Mouse (Mus musculus) intestine, embryonic 16.5 days (tissue): ENCODE data around the gene Mlc1. TPM values are rescaled to one million over a fixed set of nuclear protein-coding genes. Genes with fewer than 3 reads are reported as not detected.

Experiments used
- ATAC-seq: fragments of 200-750 bp; cut with Nextera tagmentation; 2 replicates; pipeline ENCODE4 v1.8.0; 2017; ENCODE audit warnings: moderate TSS enrichment, moderate library complexity
- H3K27ac ChIP-seq: fragments of 300-500 bp; sonication (generic); 2 replicates; pipeline ENCODE4 v1.5.1; 2014; ENCODE audit warnings: mild to moderate bottlenecking, low read length
- H3K27me3 ChIP-seq: fragments of 300-500 bp; sonication (generic); replicated peaks from 2 replicates; pipeline ENCODE4 v1.6.1; 2014; ENCODE audit warnings: low read length, control low read depth, mixed read lengths; ENCODE audit not compliant: control insufficient read depth, insufficient read depth
- H3K36me3 ChIP-seq: fragments of 300-500 bp; sonication (generic); 2 replicates; pipeline ENCODE4 v1.6.1; 2014; ENCODE audit warnings: low read length, control low read depth; ENCODE audit not compliant: control insufficient read depth, insufficient read depth
- H3K4me1 ChIP-seq: fragments of 300-500 bp; sonication (generic); 2 replicates; pipeline ENCODE4 v1.6.1; 2014; ENCODE audit warnings: low read length, control low read depth, mixed read lengths; ENCODE audit not compliant: control insufficient read depth, insufficient read depth
- H3K4me2 ChIP-seq: fragments of 300-500 bp; sonication (generic); 2 replicates; pipeline ENCODE4 v1.6.1; 2014; ENCODE audit warnings: low read depth, low read length, control low read depth
- H3K4me3 ChIP-seq: fragments of 300-500 bp; sonication (generic); 2 replicates; pipeline ENCODE4 v1.5.1; 2014; ENCODE audit warnings: mild to moderate bottlenecking, low read length
- H3K9ac ChIP-seq: fragments of 300-500 bp; sonication (generic); 2 replicates; pipeline ENCODE4 v1.6.1; 2014; ENCODE audit warnings: low read depth, low read length
- H3K9me3 ChIP-seq: fragments of 300-500 bp; sonication (generic); 2 replicates; pipeline ENCODE4 v1.6.1; 2016; ENCODE audit warnings: low read length, control low read depth; ENCODE audit not compliant: control insufficient read depth
- WGBS: fragments of 180-500 bp; shearing (Covaris S2); extraction: QIAGEN DNeasy Blood & Tissue Kit; methylation state at CpG from one replicate; pipeline ENCODE4 v1.1.7; 2014; 5-methylcytosine and 5-hydroxymethylcytosine counted together
- polyA plus RNA-seq: library from polyadenylated mRNA; unstranded; fragments of >200 nt; fragmentation: Nextera tagmentation; extraction: Ambion mirVana; gene quantifications from 2 replicates; pipeline ENCODE4 v1.2.1, GENCODE M21; 2015

Gene Mlc1
- polyA plus RNA-seq, 1 experiment from 2014 or later, result not detected

DNA sequence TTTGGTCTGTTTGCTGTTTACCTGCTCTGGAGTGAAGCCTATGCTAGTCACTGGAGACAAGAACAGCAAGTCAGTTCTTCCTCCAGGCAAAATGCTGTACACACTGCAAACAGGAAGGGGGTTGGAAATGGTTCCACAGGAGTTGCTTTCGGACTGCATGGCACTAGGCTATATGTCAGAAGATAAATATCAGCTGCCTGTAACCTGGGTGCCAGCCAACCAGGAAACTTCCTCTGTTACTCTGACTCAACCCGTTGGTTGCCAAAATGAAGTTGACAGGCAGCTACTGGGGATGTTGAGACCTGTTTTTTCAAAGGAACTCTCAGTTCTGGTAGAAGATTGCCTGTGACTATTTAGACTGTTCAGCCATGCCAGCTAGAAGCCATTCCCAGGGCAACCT is 10.4 kb upstream of the Mlc1 start:
- 48% methylated on average over 2 of the region's 2 CpGs for WGBS
- ATAC-seq, result no peak

GRCm38 (mm10) chr15:88982534-88983079 is 3.8 kb upstream of the Mlc1 start, which contains the start of gene Mov10l1:
TSS of gene Mov10l1 (plus strand) at chr15:88982909.
- no peaks in the 10 kb centered on the region for H3K4me1 ChIP-seq
- H3K9me3 ChIP-seq, result no peaks in the 10 kb centered on the region
- no peak within 1 kb of the TSS for H3K9ac ChIP-seq
- H3K36me3 ChIP-seq, result no peaks in the 10 kb centered on the region
- H3K4me3 ChIP-seq, result no peak within 1 kb of the TSS
- 94% methylated on average over 31 of the region's 31 CpGs for WGBS
- no peaks in the 10 kb centered on the region for H3K27me3 ChIP-seq
- ATAC-seq, result no peak
- no peak within 1 kb of the TSS for H3K27ac ChIP-seq
- no peak within 1 kb of the TSS for H3K4me2 ChIP-seq

More for the DNA sequence above, 10.4 kb upstream of the Mlc1 start:
- H3K4me2 ChIP-seq, result no peak overlapping the region
- H3K4me3 ChIP-seq, result no peak overlapping the region
- no peaks in the 10 kb centered on the region for H3K27me3 ChIP-seq
- H3K4me1 ChIP-seq, result no peaks in the 10 kb centered on the region
- no peak overlapping the region for H3K27ac ChIP-seq
- H3K36me3 ChIP-seq, result no peaks in the 10 kb centered on the region
- no peak overlapping the region for H3K9ac ChIP-seq
- no peaks in the 10 kb centered on the region for H3K9me3 ChIP-seq

- Histone ChIP-seq H3K9me3 (no peaks in the 10 kb centered on the region), H3K27me3 (no peaks in the 10 kb centered on the region), H3K36me3 (no peaks in the 10 kb centered on the region), H3K4me2 (no peak overlapping the region), H3K4me3 (no peak overlapping the region), H3K4me1 (no peaks in the 10 kb centered on the region), H3K27ac (no peak overlapping the region), H3K9ac (no peak overlapping the region)
- WGBS, result 66% methylated on average over 3 of the region's 3 CpGs
- no peak for ATAC-seq
These were observed 285 bp upstream of the Mlc1 start for GRCm38 (mm10) chr15:88979138-88979446.

- no peaks in the 10 kb centered on the region for H3K9me3 ChIP-seq
- H3K4me3 ChIP-seq, result no peak overlapping the region
- H3K4me2 ChIP-seq, result no peak overlapping the region
- H3K36me3 ChIP-seq, result no peaks in the 10 kb centered on the region
- no peak overlapping the region for H3K27ac ChIP-seq
- no peaks in the 10 kb centered on the region for H3K27me3 ChIP-seq
- no peak overlapping the region for H3K9ac ChIP-seq
- WGBS, result 84% methylated on average over 4 of the region's 4 CpGs
- H3K4me1 ChIP-seq, result no peaks in the 10 kb centered on the region
- no peak for ATAC-seq
These were observed 6.5 kb downstream of the Mlc1 start for GRCm38 (mm10) chr15:88972300-88972699.

DNA sequence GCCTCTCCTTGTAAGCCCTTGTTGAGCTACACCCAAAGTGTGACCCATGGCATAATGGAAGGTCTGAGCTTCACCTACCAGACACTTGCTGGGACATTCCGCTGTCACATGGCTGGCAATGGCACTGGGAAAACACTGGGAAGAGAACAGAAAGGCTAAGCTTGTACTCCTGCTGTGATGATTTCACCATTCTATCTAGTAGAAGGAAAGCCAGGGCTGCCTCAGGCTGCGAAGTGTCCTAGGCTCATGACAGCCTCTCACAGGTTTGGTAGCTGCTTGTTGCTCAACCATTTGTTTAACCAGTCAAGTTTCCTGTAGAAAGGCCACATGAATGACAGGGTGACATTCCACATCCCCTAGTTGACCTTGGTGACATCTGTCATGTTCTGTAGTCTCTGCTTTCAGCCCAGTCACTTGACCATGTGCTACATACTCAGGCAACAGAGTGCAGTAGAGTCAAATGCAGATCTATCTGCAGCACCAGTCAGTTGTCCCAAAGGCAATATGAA is 14.7 kb downstream of the Mlc1 start:
- no peaks in the 10 kb centered on the region for H3K27me3 ChIP-seq
- H3K36me3 ChIP-seq, result no peaks in the 10 kb centered on the region
- no peak for ATAC-seq
- H3K4me2 ChIP-seq, result no peak overlapping the region
- 89% methylated on average over 2 of the region's 2 CpGs for WGBS
- no peak overlapping the region for H3K27ac ChIP-seq
- no peak overlapping the region for H3K4me3 ChIP-seq
- no peaks in the 10 kb centered on the region for H3K9me3 ChIP-seq
- H3K9ac ChIP-seq, result no peak overlapping the region
- H3K4me1 ChIP-seq, result no peaks in the 10 kb centered on the region

- ATAC-seq, result no peak
- no peaks in the 10 kb centered on the region for H3K9me3 ChIP-seq
- WGBS, result 84% methylated on average over 4 of the region's 4 CpGs
These were observed 21.3 kb downstream of the Mlc1 start for GRCm38 (mm10) chr15:88957522-88957921.

GRCm38 (mm10) chr15:88955342-88955741 is 23.5 kb downstream of the Mlc1 start:
- Histone ChIP-seq H3K9ac (no peak overlapping the region), H3K9me3 (no peaks in the 10 kb centered on the region), H3K4me2 (no peak overlapping the region), H3K4me1 (0 out of 2 replicates have a peak, but pooled peaks cover 5% of the 10 kb centered on the region), H3K27ac (no peak overlapping the region), H3K4me3 (no peak overlapping the region), H3K36me3 (no peaks in the 10 kb centered on the region), H3K27me3 (peaks cover 17% of the 10 kb centered on the region; the same call in 1 of the 2 replicates)
- ATAC-seq, result no peak
- 86% methylated on average over 6 of the region's 6 CpGs for WGBS

More at GRCm38 (mm10) chr15:88957522-88957921, 21.3 kb downstream of the Mlc1 start:
- Histone ChIP-seq H3K27ac (no peak overlapping the region), H3K9ac (no peak overlapping the region), H3K36me3 (no peaks in the 10 kb centered on the region), H3K4me2 (no peak overlapping the region), H3K27me3 (peaks cover 17% of the 10 kb centered on the region; the same call in 1 of the 2 replicates), H3K4me1 (0 out of 2 replicates have a peak, but pooled peaks cover 5% of the 10 kb centered on the region), H3K4me3 (no peak overlapping the region)

DNA sequence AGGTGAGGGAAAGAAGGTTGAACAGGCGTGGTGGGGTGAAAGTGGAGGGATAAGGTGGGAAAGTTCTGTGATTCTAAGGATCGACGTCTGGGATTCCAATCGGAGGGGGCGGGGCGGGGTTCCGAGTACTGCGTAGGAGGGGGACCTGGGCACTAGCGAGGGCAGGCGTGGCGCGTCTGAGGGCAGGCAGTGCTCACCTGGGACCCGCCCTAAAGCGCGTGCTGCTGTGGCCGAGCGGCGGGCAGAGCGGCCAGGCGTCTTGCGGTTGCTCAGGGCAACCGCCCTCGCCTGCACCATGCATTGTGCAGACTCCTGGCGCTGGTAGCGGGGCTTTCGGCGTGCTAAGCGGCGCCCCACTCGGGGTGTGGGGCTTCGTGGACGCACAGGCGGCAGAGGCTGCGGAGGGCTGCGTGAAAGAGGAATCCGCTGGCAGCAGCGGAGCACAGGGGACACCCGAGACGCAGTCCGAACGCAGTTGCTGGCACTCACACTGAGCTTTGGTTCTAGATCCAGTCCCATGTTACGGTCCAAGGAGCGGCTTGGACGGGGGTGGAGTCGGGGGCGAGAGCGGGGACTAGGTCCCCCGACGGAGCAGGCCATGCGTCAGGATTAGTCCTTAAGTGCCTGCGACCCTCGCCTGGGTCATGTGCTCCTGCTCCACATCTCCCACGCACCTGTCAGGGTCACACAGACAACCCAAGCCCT is 24.3 kb downstream of the Mlc1 start, which contains the start of gene Ttll8:
Gene Ttll8 (minus strand): TSS at position 51 of the 705 bp plus-strand sequence.
- H3K27me3 ChIP-seq, result peaks cover 17% of the 10 kb centered on the region; the same call in 1 of the 2 replicates
- ATAC-seq, result peak; percentile 89
- H3K4me3 ChIP-seq, result peak within 1 kb of the TSS; percentile 44
- H3K36me3 ChIP-seq, result no peaks in the 10 kb centered on the region
- no peaks in the 10 kb centered on the region for H3K9me3 ChIP-seq
- H3K9ac ChIP-seq, result peak within 1 kb of the TSS; percentile 34; the same call in 1 of the 2 replicates
- peak within 1 kb of the TSS; percentile 71 for H3K4me2 ChIP-seq
- 5% methylated on average over 52 of the region's 53 CpGs for WGBS
- 0 out of 2 replicates have a peak, but pooled peaks cover 5% of the 10 kb centered on the region for H3K4me1 ChIP-seq
- H3K27ac ChIP-seq, result no peak within 1 kb of the TSS

DNA sequence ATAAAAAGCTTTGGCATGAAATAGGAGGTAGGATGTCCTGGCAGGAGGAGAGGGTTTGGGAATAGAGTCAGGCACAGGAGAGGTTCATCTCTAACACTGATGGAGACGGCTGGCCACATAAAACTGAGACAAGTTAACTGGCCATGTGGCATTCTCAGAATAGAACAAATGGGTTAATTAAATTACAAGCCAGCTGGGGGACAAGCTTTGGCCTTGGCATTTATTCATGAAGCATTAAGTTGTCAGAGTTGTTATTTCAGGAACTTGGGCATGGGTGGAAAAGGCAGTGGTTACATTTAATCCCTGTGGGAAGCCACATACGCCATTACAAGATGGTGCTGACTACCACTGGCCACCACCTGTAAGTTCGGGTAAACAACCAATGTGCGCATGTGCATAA is 27.6 kb downstream of the Mlc1 start:
- no peak overlapping the region for H3K4me2 ChIP-seq

More for the DNA sequence above, 27.6 kb downstream of the Mlc1 start:
- Histone ChIP-seq H3K4me3 (no peak overlapping the region), H3K27ac (no peak overlapping the region), H3K9ac (no peak overlapping the region), H3K9me3 (no peaks in the 10 kb centered on the region), H3K27me3 (peaks cover 17% of the 10 kb centered on the region; the same call in 1 of the 2 replicates), H3K36me3 (no peaks in the 10 kb centered on the region), H3K4me1 (0 out of 2 replicates have a peak, but pooled peaks cover 5% of the 10 kb centered on the region)
- WGBS, result 83% methylated on average over 4 of the region's 4 CpGs
- ATAC-seq, result no peak
